Mouse (Mus musculus): ENCODE measurements at regions not wholly inside any gene's neighbourhood (a gene's known extent, or its start where the extent isn't known, plus 50 kb on each side); places are given as distances from the start of the nearest gene placed in this dataset.

- H3K4me2 ChIP-seq (replicated peaks; ENCODE audit: low read depth, low read length) = no peak overlapping the region
- no peak for ATAC-seq (ENCODE audit: insufficient number of reproducible peaks, insufficient read depth, low FRiP score, low read depth)
- no peak overlapping the region for H3K9ac ChIP-seq (replicated peaks; ENCODE audit: low read depth, low read length)
- no peak overlapping the region for H3K4me3 ChIP-seq (ENCODE audit: low read depth, low read length)
- H3K27ac ChIP-seq (ENCODE audit: low read length) = no peak overlapping the region
- H3K4me1 ChIP-seq (ENCODE audit: control insufficient read depth, insufficient read depth, low read length) = no peaks in the 10 kb centered on the region
- 81% methylated on average over 5 of the region's 5 CpGs for WGBS
- H3K36me3 ChIP-seq (ENCODE audit: control insufficient read depth, insufficient read depth, low read length) = no peaks in the 10 kb centered on the region
- no peaks in the 10 kb centered on the region for H3K27me3 ChIP-seq (ENCODE audit: control insufficient read depth, insufficient read depth, low read length)
- H3K9me3 ChIP-seq (ENCODE audit: control insufficient read depth, low read depth, low read length) = no peaks in the 10 kb centered on the region
These were observed 50.7 kb upstream of the Eps8l3 start for GRCm38 (mm10) chr3:107826241-107826760.

- H3K36me3 ChIP-seq (ENCODE audit: control insufficient read depth, insufficient read depth, low read length) = no peaks in the 10 kb centered on the region
- H3K4me2 ChIP-seq (replicated peaks; ENCODE audit: low read depth, low read length) = no peak overlapping the region
- no peak overlapping the region for H3K4me3 ChIP-seq (ENCODE audit: low read depth, low read length)
- H3K4me1 ChIP-seq (ENCODE audit: control insufficient read depth, insufficient read depth, low read length) = no peaks in the 10 kb centered on the region
- no peak for ATAC-seq (ENCODE audit: insufficient number of reproducible peaks, insufficient read depth, low FRiP score, low read depth)
- no peaks in the 10 kb centered on the region for H3K27me3 ChIP-seq (ENCODE audit: control insufficient read depth, insufficient read depth, low read length)
- no peak overlapping the region for H3K9ac ChIP-seq (replicated peaks; ENCODE audit: low read depth, low read length)
- WGBS = 85% methylated on average over 10 of the region's 10 CpGs
- H3K27ac ChIP-seq (ENCODE audit: low read length) = no peak overlapping the region
- no peaks in the 10 kb centered on the region for H3K9me3 ChIP-seq (ENCODE audit: control insufficient read depth, low read depth, low read length)
These were observed 51.6 kb upstream of the Eps8l3 start for GRCm38 (mm10) chr3:107825468-107825867.

- H3K27me3 ChIP-seq (ENCODE audit: control insufficient read depth, insufficient read depth, low read length) = no peaks in the 10 kb centered on the region
- H3K4me1 ChIP-seq (ENCODE audit: control insufficient read depth, insufficient read depth, low read length) = no peaks in the 10 kb centered on the region; the same call in 1 of the 2 replicates
- H3K36me3 ChIP-seq (ENCODE audit: control insufficient read depth, insufficient read depth, low read length) = no peaks in the 10 kb centered on the region
- no peak overlapping the region for H3K9ac ChIP-seq (replicated peaks; ENCODE audit: low read depth, low read length)
- no peak overlapping the region for H3K4me3 ChIP-seq (ENCODE audit: low read depth, low read length)
- ATAC-seq (ENCODE audit: insufficient number of reproducible peaks, insufficient read depth, low FRiP score, low read depth) = no peak
- WGBS = 80% methylated on average over 10 of the region's 10 CpGs
- H3K27ac ChIP-seq (ENCODE audit: low read length) = no peak overlapping the region
- H3K9me3 ChIP-seq (ENCODE audit: control insufficient read depth, low read depth, low read length) = no peaks in the 10 kb centered on the region
- H3K4me2 ChIP-seq (replicated peaks; ENCODE audit: low read depth, low read length) = no peak overlapping the region
These were observed 52.7 kb upstream of the Eps8l3 start for GRCm38 (mm10) chr3:107824378-107824777.

- no peak for ATAC-seq (ENCODE audit: insufficient number of reproducible peaks, insufficient read depth, low FRiP score, low read depth)
- Histone ChIP-seq H3K27me3 (ENCODE audit: control insufficient read depth, insufficient read depth, low read length) (no peaks in the 10 kb centered on the region), H3K4me3 (ENCODE audit: low read depth, low read length) (no peak overlapping the region), H3K9me3 (ENCODE audit: control insufficient read depth, low read depth, low read length) (no peaks in the 10 kb centered on the region), H3K27ac (ENCODE audit: low read length) (no peak overlapping the region), H3K36me3 (ENCODE audit: control insufficient read depth, insufficient read depth, low read length) (no peaks in the 10 kb centered on the region), H3K4me2 (replicated peaks; ENCODE audit: low read depth, low read length) (no peak overlapping the region), H3K4me1 (ENCODE audit: control insufficient read depth, insufficient read depth, low read length) (peaks cover 4% of the 10 kb centered on the region; the same call in 1 of the 2 replicates), H3K9ac (replicated peaks; ENCODE audit: low read depth, low read length) (no peak overlapping the region)
- 86% methylated on average over 6 of the region's 6 CpGs for WGBS
These were observed 53.3 kb upstream of the Eps8l3 start for GRCm38 (mm10) chr3:107823655-107824266.

GRCm38 (mm10) chr3:107823177-107823576 is 53.9 kb upstream of the Eps8l3 start:
- Histone ChIP-seq H3K9ac (replicated peaks; ENCODE audit: low read depth, low read length) (no peak overlapping the region), H3K4me3 (ENCODE audit: low read depth, low read length) (no peak overlapping the region), H3K9me3 (ENCODE audit: control insufficient read depth, low read depth, low read length) (no peaks in the 10 kb centered on the region), H3K27ac (ENCODE audit: low read length) (no peak overlapping the region), H3K4me1 (ENCODE audit: control insufficient read depth, insufficient read depth, low read length) (peaks cover 4% of the 10 kb centered on the region; the same call in 1 of the 2 replicates), H3K4me2 (replicated peaks; ENCODE audit: low read depth, low read length) (no peak overlapping the region), H3K36me3 (ENCODE audit: control insufficient read depth, insufficient read depth, low read length) (no peaks in the 10 kb centered on the region), H3K27me3 (ENCODE audit: control insufficient read depth, insufficient read depth, low read length) (no peaks in the 10 kb centered on the region)
- WGBS = 86% methylated on average over 5 of the region's 5 CpGs
- ATAC-seq (ENCODE audit: insufficient number of reproducible peaks, insufficient read depth, low FRiP score, low read depth) = no peak

- Histone ChIP-seq H3K4me3 (ENCODE audit: low read depth, low read length) (no peak overlapping the region), H3K9me3 (ENCODE audit: control insufficient read depth, low read depth, low read length) (no peaks in the 10 kb centered on the region), H3K4me2 (replicated peaks; ENCODE audit: low read depth, low read length) (no peak overlapping the region), H3K27me3 (ENCODE audit: control insufficient read depth, insufficient read depth, low read length) (no peaks in the 10 kb centered on the region), H3K36me3 (ENCODE audit: control insufficient read depth, insufficient read depth, low read length) (no peaks in the 10 kb centered on the region), H3K9ac (replicated peaks; ENCODE audit: low read depth, low read length) (no peak overlapping the region), H3K4me1 (ENCODE audit: control insufficient read depth, insufficient read depth, low read length) (peaks cover 4% of the 10 kb centered on the region; the same call in 1 of the 2 replicates), H3K27ac (ENCODE audit: low read length) (no peak overlapping the region)
- WGBS = 83% methylated on average over 4 of the region's 4 CpGs
- no peak for ATAC-seq (ENCODE audit: insufficient number of reproducible peaks, insufficient read depth, low FRiP score, low read depth)
These were observed 54.5 kb upstream of the Eps8l3 start for GRCm38 (mm10) chr3:107822499-107822898.

GRCm38 (mm10) chr3:107821952-107822351 is 55.1 kb upstream of the Eps8l3 start:
- no peak overlapping the region for H3K27ac ChIP-seq (ENCODE audit: low read length)
- no peak overlapping the region for H3K4me3 ChIP-seq (ENCODE audit: low read depth, low read length)
- H3K9me3 ChIP-seq (ENCODE audit: control insufficient read depth, low read depth, low read length) = no peaks in the 10 kb centered on the region
- no peak overlapping the region for H3K9ac ChIP-seq (replicated peaks; ENCODE audit: low read depth, low read length)
- H3K4me1 ChIP-seq (ENCODE audit: control insufficient read depth, insufficient read depth, low read length) = peaks cover 4% of the 10 kb centered on the region; the same call in 1 of the 2 replicates
- H3K4me2 ChIP-seq (replicated peaks; ENCODE audit: low read depth, low read length) = no peak overlapping the region
- H3K27me3 ChIP-seq (ENCODE audit: control insufficient read depth, insufficient read depth, low read length) = no peaks in the 10 kb centered on the region
- WGBS = 66% methylated on average over 2 of the region's 2 CpGs
- ATAC-seq (ENCODE audit: insufficient number of reproducible peaks, insufficient read depth, low FRiP score, low read depth) = no peak
- H3K36me3 ChIP-seq (ENCODE audit: control insufficient read depth, insufficient read depth, low read length) = no peaks in the 10 kb centered on the region

- Histone ChIP-seq H3K36me3 (ENCODE audit: control insufficient read depth, insufficient read depth, low read length) (no peaks in the 10 kb centered on the region), H3K4me1 (ENCODE audit: control insufficient read depth, insufficient read depth, low read length) (peaks cover 4% of the 10 kb centered on the region; the same call in 1 of the 2 replicates), H3K4me2 (replicated peaks; ENCODE audit: low read depth, low read length) (no peak overlapping the region), H3K9me3 (ENCODE audit: control insufficient read depth, low read depth, low read length) (no peaks in the 10 kb centered on the region), H3K4me3 (ENCODE audit: low read depth, low read length) (no peak overlapping the region), H3K27me3 (ENCODE audit: control insufficient read depth, insufficient read depth, low read length) (no peaks in the 10 kb centered on the region), H3K9ac (replicated peaks; ENCODE audit: low read depth, low read length) (no peak overlapping the region), H3K27ac (ENCODE audit: low read length) (no peak overlapping the region)
- no peak for ATAC-seq (ENCODE audit: insufficient number of reproducible peaks, insufficient read depth, low FRiP score, low read depth)
- WGBS = 67% methylated on average over 3 of the region's 3 CpGs
These were observed 57.4 kb upstream of the Eps8l3 start for GRCm38 (mm10) chr3:107819622-107820021.

Data from stomach, embryonic 14.5 days (tissue).